Mouse (Mus musculus) ES-E14 (cell line): ENCODE measurements at regions not wholly inside any gene's neighbourhood (a gene's known extent, or its start where the extent isn't known, plus 50 kb on each side); places are given as distances from the start of the nearest gene placed in this dataset.

Experiments used
- CHD2 ChIP-seq: IDR thresholded peaks from 2 replicates; pipeline ENCODE4 v1.6.1; 2014; ENCODE audit warnings: mild to moderate bottlenecking, low read depth, low read length, inconsistent platforms
- MAFK ChIP-seq: IDR thresholded peaks from 2 replicates; pipeline ENCODE4 v1.6.1; 2014; ENCODE audit warnings: mild to moderate bottlenecking, low read depth, low read length, inconsistent platforms; ENCODE audit not compliant: insufficient read depth
- ZC3H11A ChIP-seq: IDR thresholded peaks from 2 replicates; pipeline ENCODE4 v1.6.1; 2012; ENCODE audit warnings: low read depth, mild to moderate bottlenecking, inconsistent platforms, low read length, borderline replicate concordance

GRCm38 (mm10) chr16:29732889-29733288, 153.8 kb downstream of the Opa1 start:
- TF ChIP-seq CHD2, result no peak
- no peak for TF ChIP-seq ZC3H11A
- no peak for TF ChIP-seq MAFK
